Mouse (Mus musculus) gastrocnemius, postnatal 10 days (tissue): ENCODE measurements around the gene Hivep3. TPM values are rescaled to one million over a fixed set of nuclear protein-coding genes. Genes with fewer than 3 reads are reported as not detected.
A peak's percentile ranks its signal among the peaks of the same experiment; 100 is the strongest.

Experiments
- DNase-seq: peaks from one replicate; pipeline ENCODE4 v3.0.0; 2021; ENCODE audit warnings: mixed read lengths
- total RNA-seq, 2 experiments: library from RNA; stranded (reverse); gene quantifications; 2 replicates each; pipeline ENCODE4 v1.2.3; 2021

The Hivep3 gene
- total RNA-seq, 2 experiments from 2014 or later, result 3.5 to 3.9 TPM

GRCm38 (mm10) chr4:119761459-119762121 lies 28.0 kb downstream of the Hivep3 start:
- DNase-seq, result no peak

GRCm38 (mm10) chr4:119762171-119762570 lies 28.6 kb downstream of the Hivep3 start:
- no peak for DNase-seq

- no peak for DNase-seq
Observed at GRCm38 (mm10) chr4:119768046-119768445, 34.5 kb downstream of the Hivep3 start.

GRCm38 (mm10) chr4:119775913-119776312 lies 42.3 kb downstream of the Hivep3 start:
- no peak for DNase-seq

DNA sequence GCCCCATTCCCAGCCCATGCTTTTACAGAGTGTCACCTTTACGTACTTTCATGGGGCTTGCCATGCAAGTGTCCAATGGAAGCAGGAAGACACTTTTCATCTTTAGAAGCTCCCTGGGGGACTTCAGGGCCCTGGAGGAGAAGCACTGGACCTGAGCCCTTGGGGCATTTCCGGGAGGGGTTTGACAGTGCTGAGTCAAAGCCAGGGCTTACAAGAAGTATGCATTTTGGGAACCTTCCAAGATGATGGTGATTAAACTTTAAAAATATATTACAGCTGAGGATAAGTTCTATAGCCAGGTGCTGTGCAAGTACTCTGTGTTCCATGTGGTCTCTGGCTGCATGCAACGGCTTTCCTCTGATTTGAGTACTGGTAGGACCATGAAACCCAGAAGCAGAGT lies 43.6 kb downstream of the Hivep3 start:
- no peak for DNase-seq

GRCm38 (mm10) chr4:119779561-119780400 lies 46.2 kb downstream of the Hivep3 start:
- DNase-seq, result no peak

DNA sequence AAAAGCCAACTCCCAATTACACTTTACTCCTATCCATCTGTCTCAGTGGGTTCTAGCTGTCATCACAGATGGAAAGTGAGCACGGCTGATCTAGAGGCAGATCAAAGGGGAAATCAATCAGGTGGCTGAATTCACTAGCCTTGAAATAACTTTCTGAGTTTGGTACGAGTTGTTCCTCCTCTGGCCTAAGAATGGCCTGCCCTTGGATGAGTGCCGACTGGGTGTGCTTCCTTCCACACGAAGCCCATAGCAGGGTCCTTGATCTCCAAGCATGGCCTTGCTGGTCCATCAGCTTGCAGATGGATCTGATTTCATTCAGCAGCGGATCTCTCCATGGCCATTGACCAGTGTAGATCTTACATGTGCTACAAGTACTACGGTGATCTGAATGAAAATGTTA lies 47.3 kb downstream of the Hivep3 start:
- no peak for DNase-seq

DNA sequence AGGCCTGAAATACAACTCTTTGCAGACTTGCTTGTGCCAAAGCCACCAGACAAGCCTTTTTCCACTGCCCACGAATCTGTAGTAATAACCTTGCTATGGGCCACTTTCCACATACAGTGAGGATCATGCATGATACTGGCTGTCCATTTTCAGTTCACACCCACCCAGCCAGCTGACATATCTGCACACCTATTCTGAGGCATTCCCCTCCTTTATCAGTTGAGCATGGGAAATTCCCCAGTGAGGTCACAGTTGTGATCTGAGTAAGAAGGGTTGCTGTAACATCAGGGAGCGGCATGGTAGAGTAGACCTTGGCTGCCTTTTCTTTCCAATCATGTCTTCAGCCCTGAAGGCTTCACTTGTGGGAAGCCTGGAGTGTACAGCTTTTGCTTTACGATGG lies 51.4 kb downstream of the Hivep3 start:
- DNase-seq, result no peak

DNA sequence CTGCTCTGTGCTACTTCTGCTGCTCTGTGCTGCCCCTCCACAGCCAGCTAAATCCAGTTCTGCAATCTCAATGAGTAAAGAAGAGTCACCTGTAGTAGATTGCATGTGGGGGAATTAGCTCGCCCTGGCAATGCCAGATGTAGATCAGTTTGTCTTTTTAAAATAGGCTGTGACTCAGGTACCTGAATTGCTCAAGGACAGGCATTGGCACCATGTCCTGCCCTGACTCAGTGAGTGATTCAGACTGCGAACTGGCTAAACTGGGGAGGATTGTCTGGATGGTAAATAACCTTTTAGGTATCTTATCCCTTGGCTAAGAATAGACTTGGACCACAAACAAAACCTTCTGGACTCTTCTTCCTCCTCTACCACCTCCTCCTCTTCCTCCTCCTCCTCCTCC lies 52.7 kb downstream of the Hivep3 start:
- no peak for DNase-seq

- no peak for DNase-seq
Observed at GRCm38 (mm10) chr4:119786721-119787120, 53.1 kb downstream of the Hivep3 start.

GRCm38 (mm10) chr4:119788746-119789145 lies 55.2 kb downstream of the Hivep3 start:
- no peak for DNase-seq

DNA sequence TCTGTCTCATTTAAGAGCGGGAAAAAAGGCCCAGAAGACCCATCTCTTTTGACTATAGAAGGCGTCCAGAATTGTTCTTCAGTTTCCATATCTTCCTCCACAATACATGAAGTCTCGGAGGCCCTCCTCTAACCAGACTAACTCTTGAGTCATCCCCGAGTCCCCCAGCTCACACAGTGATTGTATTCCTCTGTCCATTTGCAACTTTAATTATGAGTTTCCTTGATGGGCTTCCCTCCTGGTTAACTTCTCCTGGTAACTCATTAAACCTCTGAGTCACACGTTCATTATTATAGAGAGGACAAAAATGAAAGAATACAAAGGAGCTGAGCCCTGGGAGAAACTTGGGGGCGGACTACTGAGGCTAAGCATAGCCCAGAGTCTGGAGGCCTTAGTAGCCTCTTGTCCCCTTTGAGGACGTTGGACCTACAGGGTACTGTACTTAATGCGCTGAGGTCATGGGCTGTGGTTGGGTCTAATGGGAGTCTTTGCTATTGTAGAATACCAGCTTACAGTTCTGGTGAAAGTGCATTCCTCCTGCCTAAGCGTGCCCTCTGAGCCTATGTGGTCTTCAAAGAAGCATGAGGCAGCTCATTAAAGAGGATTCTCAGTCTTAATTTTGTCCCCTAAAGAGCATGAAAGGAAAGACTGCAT lies 56.0 kb downstream of the Hivep3 start:
- DNase-seq, result no peak

- no peak for DNase-seq
Observed at GRCm38 (mm10) chr4:119798891-119799290, 65.3 kb downstream of the Hivep3 start.

- no peak for DNase-seq
Observed at GRCm38 (mm10) chr4:119806556-119806955, 73.0 kb downstream of the Hivep3 start.

GRCm38 (mm10) chr4:119807359-119807758 lies 73.8 kb downstream of the Hivep3 start:
- DNase-seq, result no peak

DNA sequence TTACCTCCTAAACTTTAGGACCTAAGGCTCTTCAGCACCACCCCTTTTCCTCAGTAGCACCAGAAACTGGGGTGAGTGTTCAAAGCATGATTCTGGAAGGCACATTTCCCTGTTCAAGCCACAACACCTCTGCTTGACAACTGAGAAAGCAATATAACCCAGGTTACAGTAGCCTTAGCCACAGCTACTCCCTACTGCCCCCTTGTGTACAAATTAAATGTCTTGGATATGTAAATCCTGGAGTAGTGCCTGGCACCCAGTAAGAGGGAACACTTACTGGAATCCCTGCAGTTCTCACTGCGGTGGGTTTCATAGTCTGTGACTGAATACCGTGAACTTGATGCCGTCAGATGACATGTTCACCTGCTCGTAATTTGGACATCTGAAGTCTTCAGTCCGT lies 75.7 kb downstream of the Hivep3 start:
- DNase-seq, result no peak

GRCm38 (mm10) chr4:119812775-119813174 lies 79.2 kb downstream of the Hivep3 start:
- DNase-seq, result no peak

- DNase-seq, result no peak
Observed at GRCm38 (mm10) chr4:119813500-119814184, 80.1 kb downstream of the Hivep3 start.

- DNase-seq, result peak; percentile 17
Observed at GRCm38 (mm10) chr4:119814185-119815132, 80.9 kb downstream of the Hivep3 start.

DNA sequence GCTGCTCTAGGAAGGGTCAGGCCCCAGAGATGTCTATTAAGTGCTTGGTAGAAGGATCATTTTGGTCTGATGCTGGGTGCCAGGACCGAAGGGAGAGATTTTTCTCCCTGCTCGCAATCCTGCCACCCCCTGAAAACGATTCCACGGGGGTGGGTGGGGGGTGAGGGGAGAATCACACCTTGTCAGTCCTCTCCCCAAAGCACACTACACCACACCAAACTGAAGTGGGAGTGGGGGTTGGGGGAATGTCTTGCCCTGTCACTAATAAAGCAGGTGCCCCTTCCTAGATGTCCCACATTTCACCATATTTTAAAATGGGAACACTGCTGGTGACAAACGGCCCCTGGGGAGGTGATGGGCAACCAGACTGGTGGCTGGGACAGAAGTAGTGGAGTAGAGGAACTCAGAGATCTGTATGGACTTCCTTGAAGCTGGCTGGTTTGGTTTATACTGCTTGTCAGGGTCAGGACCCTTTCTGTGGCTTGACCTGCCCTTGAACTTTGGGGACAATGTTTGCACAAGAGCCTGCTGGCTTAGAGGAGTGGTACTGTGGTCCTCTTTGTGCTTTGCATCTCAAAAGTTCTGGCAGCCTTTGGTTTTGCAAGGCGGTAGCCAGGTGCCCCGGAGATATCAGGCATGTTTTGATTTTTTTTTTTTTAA lies 81.7 kb downstream of the Hivep3 start:
- DNase-seq, result no peak

- no peak for DNase-seq
Observed at GRCm38 (mm10) chr4:119815793-119816161, 82.2 kb downstream of the Hivep3 start.
